Mouse (Mus musculus) limb, embryonic 13.5 days (tissue): ENCODE measurements at regions not wholly inside any gene's neighbourhood (a gene's known extent, or its start where the extent isn't known, plus 50 kb on each side); places are given as distances from the start of the nearest gene placed in this dataset.

Experiments
- ATAC-seq: fragments of 200-750 bp; cut with Nextera tagmentation; 2 replicates; pipeline ENCODE4 v1.8.0; 2017; ENCODE audit warnings: low read depth, moderate number of reproducible peaks, moderate TSS enrichment; ENCODE audit not compliant: low FRiP score
- H3K27ac ChIP-seq: fragments of 300-500 bp; sonication (generic); 2 replicates; pipeline ENCODE4 v1.5.1; 2015; ENCODE audit warnings: inconsistent platforms, mild to moderate bottlenecking, moderate library complexity
- H3K27me3 ChIP-seq: fragments of 300-500 bp; sonication (generic); 2 replicates; pipeline ENCODE4 v1.6.1; 2015; ENCODE audit warnings: mild to moderate bottlenecking, inconsistent platforms
- H3K36me3 ChIP-seq: fragments of 300-500 bp; sonication (generic); 2 replicates; pipeline ENCODE4 v1.6.1; 2015; ENCODE audit warnings: inconsistent platforms, mild to moderate bottlenecking, moderate library complexity
- H3K4me1 ChIP-seq: fragments of 300-500 bp; sonication (generic); 2 replicates; pipeline ENCODE4 v1.6.1; 2015; ENCODE audit warnings: inconsistent platforms
- H3K4me2 ChIP-seq: fragments of 300-500 bp; sonication (generic); replicated peaks from 2 replicates; pipeline ENCODE4 v1.6.1; 2015; ENCODE audit warnings: inconsistent platforms, mild to moderate bottlenecking, moderate library complexity
- H3K4me3 ChIP-seq: fragments of 300-500 bp; sonication (generic); 2 replicates; pipeline ENCODE4 v1.5.1; 2015; ENCODE audit warnings: moderate library complexity, mild to moderate bottlenecking, inconsistent platforms
- H3K9ac ChIP-seq: fragments of 300-500 bp; sonication (generic); 2 replicates; pipeline ENCODE4 v1.6.1; 2015; ENCODE audit warnings: mild to moderate bottlenecking, inconsistent platforms
- H3K9me3 ChIP-seq: fragments of 300-500 bp; sonication (generic); 2 replicates; pipeline ENCODE4 v1.6.1; 2016; ENCODE audit warnings: inconsistent platforms
- WGBS: fragments of 180-500 bp; shearing (Covaris S2); methylation state at CpG from one replicate; pipeline ENCODE4 v1.1.7; 2015; 5-methylcytosine and 5-hydroxymethylcytosine counted together

GRCm38 (mm10) chr11:44163748-44164147 is 236.1 kb upstream of the Il12b start:
- no peak overlapping the region for H3K9ac ChIP-seq
- H3K4me2 ChIP-seq: no peak overlapping the region
- no peaks in the 10 kb centered on the region for H3K36me3 ChIP-seq
- H3K4me3 ChIP-seq: no peak overlapping the region
- no peaks in the 10 kb centered on the region for H3K27me3 ChIP-seq
- ATAC-seq: no peak
- WGBS: 81% methylated on average over 1 of the region's 1 CpGs
- no peak overlapping the region for H3K27ac ChIP-seq
- no peaks in the 10 kb centered on the region for H3K9me3 ChIP-seq
- H3K4me1 ChIP-seq: no peaks in the 10 kb centered on the region

GRCm38 (mm10) chr11:44164186-44164585 is 235.7 kb upstream of the Il12b start:
- no peak overlapping the region for H3K9ac ChIP-seq
- H3K4me3 ChIP-seq: no peak overlapping the region
- H3K4me1 ChIP-seq: no peaks in the 10 kb centered on the region
- WGBS: 73% methylated on average over 2 of the region's 2 CpGs
- no peak overlapping the region for H3K4me2 ChIP-seq
- no peak for ATAC-seq
- no peak overlapping the region for H3K27ac ChIP-seq
- no peaks in the 10 kb centered on the region for H3K27me3 ChIP-seq
- no peaks in the 10 kb centered on the region for H3K9me3 ChIP-seq
- no peaks in the 10 kb centered on the region for H3K36me3 ChIP-seq

- Histone ChIP-seq H3K27ac (no peak overlapping the region), H3K9me3 (no peaks in the 10 kb centered on the region), H3K9ac (no peak overlapping the region), H3K4me1 (no peaks in the 10 kb centered on the region), H3K36me3 (no peaks in the 10 kb centered on the region), H3K4me3 (no peak overlapping the region), H3K27me3 (no peaks in the 10 kb centered on the region), H3K4me2 (no peak overlapping the region)
- WGBS: 71% methylated on average over 6 of the region's 6 CpGs
- ATAC-seq: no peak
These were observed 232.0 kb upstream of the Il12b start for GRCm38 (mm10) chr11:44167724-44168500.

- H3K4me2 ChIP-seq: no peak overlapping the region
- WGBS: 93% methylated on average over 4 of the region's 4 CpGs
- no peaks in the 10 kb centered on the region for H3K4me1 ChIP-seq
- H3K9ac ChIP-seq: no peak overlapping the region
- no peak for ATAC-seq
- H3K27me3 ChIP-seq: no peaks in the 10 kb centered on the region
- no peak overlapping the region for H3K27ac ChIP-seq
- no peaks in the 10 kb centered on the region for H3K9me3 ChIP-seq
- no peaks in the 10 kb centered on the region for H3K36me3 ChIP-seq
- H3K4me3 ChIP-seq: no peak overlapping the region
These were observed 227.4 kb upstream of the Il12b start for GRCm38 (mm10) chr11:44172478-44172877.

GRCm38 (mm10) chr11:44173196-44173595 is 226.7 kb upstream of the Il12b start:
- Histone ChIP-seq H3K9ac (no peak overlapping the region), H3K4me1 (no peaks in the 10 kb centered on the region), H3K27ac (no peak overlapping the region), H3K4me2 (no peak overlapping the region), H3K36me3 (no peaks in the 10 kb centered on the region), H3K4me3 (no peak overlapping the region), H3K9me3 (no peaks in the 10 kb centered on the region), H3K27me3 (no peaks in the 10 kb centered on the region)
- ATAC-seq: no peak
- 69% methylated on average over 1 of the region's 1 CpGs for WGBS

- no peak for ATAC-seq
- WGBS: 65% methylated on average over 2 of the region's 2 CpGs
These were observed 225.3 kb upstream of the Il12b start for GRCm38 (mm10) chr11:44174548-44174947.

GRCm38 (mm10) chr11:44179711-44180110 is 220.2 kb upstream of the Il12b start:
- ATAC-seq: no peak
- no peak overlapping the region for H3K27ac ChIP-seq
- no peaks in the 10 kb centered on the region for H3K27me3 ChIP-seq
- no peaks in the 10 kb centered on the region for H3K4me1 ChIP-seq
- no peaks in the 10 kb centered on the region for H3K36me3 ChIP-seq
- no peak overlapping the region for H3K9ac ChIP-seq
- 79% methylated on average over 3 of the region's 3 CpGs for WGBS
- H3K4me3 ChIP-seq: no peak overlapping the region
- no peak overlapping the region for H3K4me2 ChIP-seq
- H3K9me3 ChIP-seq: no peaks in the 10 kb centered on the region

More at GRCm38 (mm10) chr11:44174548-44174947, 225.3 kb upstream of the Il12b start:
- no peak overlapping the region for H3K27ac ChIP-seq
- no peaks in the 10 kb centered on the region for H3K4me1 ChIP-seq
- no peak overlapping the region for H3K4me2 ChIP-seq
- H3K36me3 ChIP-seq: no peaks in the 10 kb centered on the region
- H3K9me3 ChIP-seq: no peaks in the 10 kb centered on the region
- H3K27me3 ChIP-seq: no peaks in the 10 kb centered on the region
- H3K4me3 ChIP-seq: no peak overlapping the region
- no peak overlapping the region for H3K9ac ChIP-seq

GRCm38 (mm10) chr11:44183823-44184222 is 216.0 kb upstream of the Il12b start:
- ATAC-seq: no peak
- no peaks in the 10 kb centered on the region for H3K9me3 ChIP-seq

GRCm38 (mm10) chr11:44185218-44185890 is 214.5 kb upstream of the Il12b start:
- no peaks in the 10 kb centered on the region for H3K9me3 ChIP-seq
- no peak overlapping the region for H3K27ac ChIP-seq
- 71% methylated on average over 9 of the region's 9 CpGs for WGBS
- no peaks in the 10 kb centered on the region for H3K36me3 ChIP-seq
- no peaks in the 10 kb centered on the region for H3K27me3 ChIP-seq
- ATAC-seq: no peak
- no peak overlapping the region for H3K4me3 ChIP-seq
- no peaks in the 10 kb centered on the region for H3K4me1 ChIP-seq
- H3K4me2 ChIP-seq: no peak overlapping the region
- H3K9ac ChIP-seq: no peak overlapping the region

More at GRCm38 (mm10) chr11:44183823-44184222, 216.0 kb upstream of the Il12b start:
- no peaks in the 10 kb centered on the region for H3K36me3 ChIP-seq
- WGBS: 74% methylated on average over 3 of the region's 3 CpGs
- no peaks in the 10 kb centered on the region for H3K4me1 ChIP-seq
- H3K4me2 ChIP-seq: no peak overlapping the region
- H3K4me3 ChIP-seq: no peak overlapping the region
- H3K9ac ChIP-seq: no peak overlapping the region
- H3K27ac ChIP-seq: no peak overlapping the region
- no peaks in the 10 kb centered on the region for H3K27me3 ChIP-seq

- H3K9ac ChIP-seq: no peak overlapping the region
- H3K4me3 ChIP-seq: no peak overlapping the region
- WGBS: 72% methylated on average over 2 of the region's 2 CpGs
- H3K36me3 ChIP-seq: no peaks in the 10 kb centered on the region
- no peak for ATAC-seq
- H3K27me3 ChIP-seq: no peaks in the 10 kb centered on the region
- H3K4me1 ChIP-seq: no peaks in the 10 kb centered on the region
- H3K4me2 ChIP-seq: no peak overlapping the region
- H3K9me3 ChIP-seq: no peaks in the 10 kb centered on the region
- H3K27ac ChIP-seq: no peak overlapping the region
These were observed 211.7 kb upstream of the Il12b start for GRCm38 (mm10) chr11:44188202-44188601.

GRCm38 (mm10) chr11:44193806-44194205 is 206.1 kb upstream of the Il12b start:
- Histone ChIP-seq H3K27ac (no peak overlapping the region), H3K9ac (no peak overlapping the region), H3K4me1 (no peaks in the 10 kb centered on the region), H3K4me2 (no peak overlapping the region), H3K27me3 (no peaks in the 10 kb centered on the region), H3K9me3 (no peaks in the 10 kb centered on the region), H3K4me3 (no peak overlapping the region), H3K36me3 (no peaks in the 10 kb centered on the region)
- no peak for ATAC-seq
- WGBS: 80% methylated on average over 9 of the region's 9 CpGs

GRCm38 (mm10) chr11:44202716-44203115 is 197.1 kb upstream of the Il12b start:
- Histone ChIP-seq H3K27me3 (no peaks in the 10 kb centered on the region), H3K36me3 (no peaks in the 10 kb centered on the region), H3K9ac (no peak overlapping the region), H3K9me3 (no peaks in the 10 kb centered on the region), H3K4me2 (no peak overlapping the region), H3K4me3 (no peak overlapping the region), H3K4me1 (no peaks in the 10 kb centered on the region), H3K27ac (no peak overlapping the region)
- WGBS: 87% methylated on average over 2 of the region's 2 CpGs
- no peak for ATAC-seq
